Mouse (Mus musculus) urinary bladder, postnatal 14 days (tissue): ENCODE results near the gene Agtpbp1.
A peak's percentile ranks its signal among the peaks of the same experiment; 100 is the strongest.

ENCODE experiments used
- DNase-seq: peaks from one replicate; pipeline ENCODE4 v3.0.0; 2021; ENCODE audit warnings: low spot score

Agtpbp1 gene

GRCm38 (mm10) chr13:59429369-59429768 is 155.7 kb downstream of the Agtpbp1 start:
- DNase-seq = no peak

DNA sequence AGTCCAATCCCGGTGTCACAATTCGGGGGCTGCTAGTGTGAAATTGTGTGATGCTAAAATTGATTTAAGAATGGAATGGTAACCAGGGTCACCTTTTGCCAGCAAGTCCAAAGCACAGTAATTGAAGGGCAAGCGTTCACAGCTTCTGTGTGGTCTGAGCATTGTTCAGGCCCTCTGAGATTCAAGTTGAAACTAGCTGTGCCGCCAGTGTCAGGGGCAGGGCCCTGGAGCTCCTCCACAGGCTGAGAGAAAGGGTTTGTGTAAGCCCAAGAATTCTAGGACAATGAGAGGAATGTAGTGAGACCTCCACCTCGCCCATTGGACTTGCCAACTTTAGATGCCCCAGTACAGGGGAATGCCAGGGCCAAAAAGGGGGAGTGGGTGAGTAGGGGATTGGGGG is 161.2 kb downstream of the Agtpbp1 start:
- DNase-seq = no peak

- no peak for DNase-seq
These were observed 168.3 kb downstream of the Agtpbp1 start for GRCm38 (mm10) chr13:59416530-59417230.

- no peak for DNase-seq
These were observed 171.1 kb downstream of the Agtpbp1 start for GRCm38 (mm10) chr13:59413885-59414284.

DNA sequence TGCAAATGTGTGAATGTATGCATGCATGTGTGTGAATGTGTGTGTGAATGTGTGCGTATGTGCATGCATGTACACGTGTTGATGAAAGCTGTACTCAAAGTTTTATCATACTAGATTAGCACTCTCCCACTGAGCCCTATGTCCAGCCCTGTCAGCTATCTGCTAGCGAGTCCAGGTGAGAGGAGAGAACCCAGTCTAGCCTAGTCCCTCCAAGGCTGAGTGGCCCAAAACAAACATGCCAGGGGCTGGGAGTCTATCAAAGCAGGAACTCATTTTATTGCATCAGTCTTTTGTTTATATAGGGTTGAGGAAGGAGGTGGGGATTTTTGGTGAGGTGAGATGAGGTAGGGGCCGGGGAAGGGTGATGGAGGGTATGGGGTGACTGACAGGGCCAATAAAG is 172.4 kb downstream of the Agtpbp1 start:
- no peak for DNase-seq

- no peak for DNase-seq
These were observed 177.8 kb downstream of the Agtpbp1 start for GRCm38 (mm10) chr13:59407182-59407581.

- no peak for DNase-seq
These were observed 182.8 kb downstream of the Agtpbp1 start for GRCm38 (mm10) chr13:59402026-59402775.

GRCm38 (mm10) chr13:59397571-59397970 is 187.5 kb downstream of the Agtpbp1 start:
- peak; percentile 32 for DNase-seq
